Mouse (Mus musculus) forebrain, embryonic 10.5 days (tissue): ENCODE results near the gene Pla2g2e. TPM values are rescaled to one million over a fixed set of nuclear protein-coding genes. Genes with fewer than 3 reads are reported as not detected.

Experiments
- polyA plus RNA-seq: library from polyadenylated mRNA; unstranded; fragments of >200 nt; fragmentation: Nextera tagmentation; extraction: Ambion mirVana; gene quantifications from 2 replicates; pipeline ENCODE4 v1.2.1, GENCODE M21; 2016

Pla2g2e gene
- polyA plus RNA-seq, 1 experiment from 2014 or later = not detected

Other genes starting within 250 kb of the Pla2g2e start
- 0.17 and 0.43 TPM in 2 replicates for gene Vwa5b1, start 242.1 kb upstream of the Pla2g2e start, polyA plus RNA-seq
- gene Pla2g2c, start 153.2 kb upstream of the Pla2g2e start, polyA plus RNA-seq = 0.33 and 0.57 TPM in 2 replicates
- gene Ubxn10, start 140.8 kb upstream of the Pla2g2e start, polyA plus RNA-seq = 1.0 and 1.4 TPM in 2 replicates
- gene Pla2g2f, start 120.3 kb upstream of the Pla2g2e start, polyA plus RNA-seq = not detected in 2 replicates
- gene Pla2g2d, start 102.2 kb upstream of the Pla2g2e start, polyA plus RNA-seq = 0.15 TPM in 1 of 2 replicates, not detected in the other
- 0.66 and 0.86 TPM in 2 replicates for gene Pla2g5, start 14.5 kb upstream of the Pla2g2e start, polyA plus RNA-seq
- not detected in 2 replicates for gene Gm13030, start 4.0 kb upstream of the Pla2g2e start, polyA plus RNA-seq
- 3.5 TPM in 2 replicates for gene Otud3, start 36.0 kb downstream of the Pla2g2e start, polyA plus RNA-seq
- gene Rnf186, start 89.2 kb downstream of the Pla2g2e start, polyA plus RNA-seq = not detected in 2 replicates
- gene Tmco4, start 94.9 kb downstream of the Pla2g2e start, polyA plus RNA-seq = 0.90 and 1.0 TPM in 2 replicates
- gene Htr6, start 197.6 kb downstream of the Pla2g2e start, polyA plus RNA-seq = 0.07 and 0.12 TPM in 2 replicates
- 19.6 and 22.7 TPM in 2 replicates for gene Nbl1, start 215.1 kb downstream of the Pla2g2e start, polyA plus RNA-seq